ENCODE assay signal across 8 mouse cellular contexts in the genomic region with DNA sequence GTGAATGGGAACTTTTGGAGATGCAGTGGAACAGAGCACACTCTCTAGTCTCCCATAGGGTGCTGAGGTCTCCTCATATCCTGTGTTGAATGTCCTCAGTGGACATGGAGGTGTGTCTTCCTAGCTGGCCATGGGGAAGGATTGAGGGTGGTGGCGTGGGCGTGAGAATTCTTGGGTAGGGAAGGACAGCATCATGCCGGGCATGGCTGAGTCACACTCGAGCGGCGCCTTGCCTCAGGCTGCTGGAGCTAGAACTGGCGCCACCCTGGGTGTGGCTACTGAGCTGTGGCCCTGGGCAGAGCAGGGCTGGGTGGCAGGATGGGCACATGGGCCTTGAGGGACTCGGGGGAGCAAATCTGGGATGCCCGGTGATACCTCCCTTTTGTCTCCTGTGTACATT. TPM values are rescaled to one million over a fixed set of nuclear protein-coding genes. Genes with fewer than 3 reads are reported as not detected.
DNase-seq lines count a peak whose midpoint lies in the region; ATAC-seq lines count a peak whose summit lies in the region.

No protein-coding gene starts in this region.

- H3K4me1 ChIP-seq in hindbrain, embryonic 10.5 days (replicated peaks) = peaks cover 68% of the 10 kb centered on the region
- H3K4me1 ChIP-seq in hindbrain, embryonic 11.5 days (replicated peaks; ENCODE audit: control insufficient read depth, insufficient read depth, low read length) = peaks cover 28% of the 10 kb centered on the region
- peaks cover 54% of the 10 kb centered on the region for H3K4me1 ChIP-seq in kidney, embryonic 14.5 days (ENCODE audit: control insufficient read depth, insufficient read depth, low read length)

- no peaks in the 10 kb centered on the region for H3K9me3 ChIP-seq in hindbrain, embryonic 10.5 days
- no peaks in the 10 kb centered on the region for H3K9me3 ChIP-seq in hindbrain, embryonic 11.5 days (ENCODE audit: control insufficient read depth, low read length)
- no peaks in the 10 kb centered on the region for H3K9me3 ChIP-seq in kidney, embryonic 14.5 days (ENCODE audit: control insufficient read depth, low read length)

- H3K27me3 ChIP-seq in hindbrain, embryonic 10.5 days (ENCODE audit: insufficient read depth, poor library complexity, severe bottlenecking) = peaks cover 33% of the 10 kb centered on the region
- H3K27me3 ChIP-seq in hindbrain, embryonic 11.5 days (ENCODE audit: control insufficient read depth, insufficient read depth, low read length) = 0 out of 2 replicates have a peak, but pooled peaks cover 4% of the 10 kb centered on the region
- no peaks in the 10 kb centered on the region for H3K27me3 ChIP-seq in kidney, embryonic 14.5 days (ENCODE audit: control insufficient read depth, insufficient read depth, low read length)

- peak overlapping the region; percentile 65 for H3K4me3 ChIP-seq in hindbrain, embryonic 10.5 days
- no peak overlapping the region for H3K4me3 ChIP-seq in hindbrain, embryonic 11.5 days (ENCODE audit: low read depth, low read length)
- peak overlapping the region; percentile 71; the same call in 1 of the 2 replicates for H3K4me3 ChIP-seq in kidney, embryonic 14.5 days (ENCODE audit: low read length)

- H3K9ac ChIP-seq in hindbrain, embryonic 11.5 days (ENCODE audit: low read depth, low read length) = no peak overlapping the region
- no peak overlapping the region for H3K9ac ChIP-seq in kidney, embryonic 14.5 days (ENCODE audit: low read depth, low read length)

- H3K4me2 ChIP-seq in hindbrain, embryonic 11.5 days (replicated peaks; ENCODE audit: low read depth, low read length) = no peak overlapping the region
- H3K4me2 ChIP-seq in kidney, embryonic 14.5 days (replicated peaks; ENCODE audit: low read depth, low read length) = peak overlapping the region; percentile 58

- 88% methylated on average over 9 of the region's 9 CpGs for WGBS in hindbrain, embryonic 10.5 days
- WGBS in hindbrain, embryonic 11.5 days = 92% methylated on average over 9 of the region's 9 CpGs
- WGBS in kidney, embryonic 14.5 days = 69% methylated on average over 9 of the region's 9 CpGs

- no peak for ATAC-seq in hindbrain, embryonic 11.5 days (ENCODE audit: low FRiP score)
- no peak for ATAC-seq in kidney, embryonic 14.5 days (ENCODE audit: low FRiP score, low TSS enrichment)

- DNase-seq in hindbrain, embryonic 10.5 days (ENCODE audit: low spot score) = no peak
- no peak for DNase-seq in hindbrain, embryonic 11.5 days (ENCODE audit: low spot score)
- peak; percentile 81 for DNase-seq in adrenal gland, postnatal 25 days
- DNase-seq in heart, adult 8-10 months (ENCODE audit: low spot score) = peak; percentile 71
- peak; percentile 80 for DNase-seq in lung, postnatal 10 days
- DNase-seq in urinary bladder, postnatal 25 days (ENCODE audit: low spot score) = peak; percentile 65
- DNase-seq in retina, postnatal 1 day = no peak

- peak overlapping the region; percentile 23; the same call in 1 of the 2 replicates for H3K27ac ChIP-seq in hindbrain, embryonic 10.5 days
- no peak overlapping the region for H3K27ac ChIP-seq in hindbrain, embryonic 11.5 days (ENCODE audit: low read depth, low read length)
- peak overlapping the region; percentile 83; the same call in 1 of the 2 replicates for H3K27ac ChIP-seq in kidney, embryonic 14.5 days (ENCODE audit: low read depth, low read length)

- H3K36me3 ChIP-seq in hindbrain, embryonic 10.5 days = no peaks in the 10 kb centered on the region
- H3K36me3 ChIP-seq in hindbrain, embryonic 11.5 days (ENCODE audit: control insufficient read depth, insufficient read depth, low read length) = no peaks in the 10 kb centered on the region
- no peaks in the 10 kb centered on the region; the same call in 1 of the 2 replicates for H3K36me3 ChIP-seq in kidney, embryonic 14.5 days (ENCODE audit: control insufficient read depth, insufficient read depth, low read length)

RNA-seq across cellular contexts. Expression of gene Nanos3, which starts 17.4 kb away (rescaled TPM):
- 2.5 and 6.8 TPM in 2 replicates for polyA plus RNA-seq in hindbrain, embryonic 10.5 days (2016; fragmentation: Nextera tagmentation; extraction: Ambion mirVana)
- 4.5 and 5.6 TPM in 2 replicates for polyA plus RNA-seq in hindbrain, embryonic 11.5 days (2014; fragmentation: Nextera tagmentation; extraction: Ambion mirVana)
- total RNA-seq in adrenal gland, postnatal 25 days (2021) = 1.3 TPM in 1 of 2 replicates, not detected in the other
- 1 to 10 TPM in 3 of 4 experiments, under 1 TPM in 1; 0.98 to 1.7 (median 1.5) TPM for total RNA-seq in heart, adult 8-10 months (2022)
- 4.3 and 5.5 TPM in 2 replicates for polyA plus RNA-seq in kidney, embryonic 14.5 days (2014; fragmentation: Nextera tagmentation; extraction: Ambion mirVana)

RNA-seq across cellular contexts. Expression of gene Zswim4, which starts 34.4 kb away (rescaled TPM):
- polyA plus RNA-seq in hindbrain, embryonic 10.5 days (2016; fragmentation: Nextera tagmentation; extraction: Ambion mirVana) = 36.9 and 53.5 TPM in 2 replicates
- 22.5 and 26.1 TPM in 2 replicates for polyA plus RNA-seq in hindbrain, embryonic 11.5 days (2014; fragmentation: Nextera tagmentation; extraction: Ambion mirVana)
- total RNA-seq in adrenal gland, postnatal 25 days (2021) = 41.3 and 44.1 TPM in 2 replicates
- 1 to 10 TPM; 6.6 to 8.0 (median 7.2) TPM for total RNA-seq in heart, adult 8-10 months (2022)
- polyA plus RNA-seq in kidney, embryonic 14.5 days (2014; fragmentation: Nextera tagmentation; extraction: Ambion mirVana) = 10.2 and 15.7 TPM in 2 replicates

RNA-seq across cellular contexts. Expression of gene D8Ertd738e, which starts 47.1 kb away (rescaled TPM):
- 386 TPM in 2 replicates for polyA plus RNA-seq in hindbrain, embryonic 10.5 days (2016; fragmentation: Nextera tagmentation; extraction: Ambion mirVana)
- 298 and 313 TPM in 2 replicates for polyA plus RNA-seq in hindbrain, embryonic 11.5 days (2014; fragmentation: Nextera tagmentation; extraction: Ambion mirVana)
- total RNA-seq in adrenal gland, postnatal 25 days (2021) = 261 and 266 TPM in 2 replicates
- 100 to 1,000 TPM; 165 to 232 (median 189) TPM for total RNA-seq in heart, adult 8-10 months (2022)
- 388 TPM in 2 replicates for polyA plus RNA-seq in kidney, embryonic 14.5 days (2014; fragmentation: Nextera tagmentation; extraction: Ambion mirVana)

RNA-seq across cellular contexts. Expression of gene 4930432K21Rik, which starts 54.6 kb away (rescaled TPM):
- 2.1 TPM in 2 replicates for polyA plus RNA-seq in hindbrain, embryonic 10.5 days (2016; fragmentation: Nextera tagmentation; extraction: Ambion mirVana)
- polyA plus RNA-seq in hindbrain, embryonic 11.5 days (2014; fragmentation: Nextera tagmentation; extraction: Ambion mirVana) = 0.57 and 0.88 TPM in 2 replicates
- total RNA-seq in adrenal gland, postnatal 25 days (2021) = 0.73 and 1.4 TPM in 2 replicates
- total RNA-seq in heart, adult 8-10 months (2022) = 1 to 10 TPM in 1 of 4 experiments, under 1 TPM in 3; 0.17 to 1.2 (median 0.31) TPM
- 0.87 and 1.2 TPM in 2 replicates for polyA plus RNA-seq in kidney, embryonic 14.5 days (2014; fragmentation: Nextera tagmentation; extraction: Ambion mirVana)

RNA-seq across cellular contexts. Expression of gene Mri1, which starts 54.7 kb away (rescaled TPM):
- polyA plus RNA-seq in hindbrain, embryonic 10.5 days (2016; fragmentation: Nextera tagmentation; extraction: Ambion mirVana) = 65.3 and 72.1 TPM in 2 replicates
- 49.8 and 51.2 TPM in 2 replicates for polyA plus RNA-seq in hindbrain, embryonic 11.5 days (2014; fragmentation: Nextera tagmentation; extraction: Ambion mirVana)
- total RNA-seq in adrenal gland, postnatal 25 days (2021) = 31.3 and 45.3 TPM in 2 replicates
- 10 to 100 TPM; 10.5 to 15.0 (median 12.5) TPM for total RNA-seq in heart, adult 8-10 months (2022)
- 73.2 and 80.1 TPM in 2 replicates for polyA plus RNA-seq in kidney, embryonic 14.5 days (2014; fragmentation: Nextera tagmentation; extraction: Ambion mirVana)

Comparison
In these comparisons a context has a peak if more than half of its experiments do, and no peak if none do; other contexts are left out.
1. DNase-seq: peak in adrenal gland, postnatal 25 days (single experiment), heart, adult 8-10 months (single experiment), lung, postnatal 10 days (single experiment) and urinary bladder, postnatal 25 days (single experiment); none in hindbrain, embryonic 10.5 days (single experiment), hindbrain, embryonic 11.5 days (single experiment) and retina, postnatal 1 day (single experiment).